Mouse (Mus musculus): ENCODE measurements at regions not wholly inside any gene's neighbourhood (a gene's known extent, or its start where the extent isn't known, plus 50 kb on each side); places are given as distances from the start of the nearest gene placed in this dataset.

DNA sequence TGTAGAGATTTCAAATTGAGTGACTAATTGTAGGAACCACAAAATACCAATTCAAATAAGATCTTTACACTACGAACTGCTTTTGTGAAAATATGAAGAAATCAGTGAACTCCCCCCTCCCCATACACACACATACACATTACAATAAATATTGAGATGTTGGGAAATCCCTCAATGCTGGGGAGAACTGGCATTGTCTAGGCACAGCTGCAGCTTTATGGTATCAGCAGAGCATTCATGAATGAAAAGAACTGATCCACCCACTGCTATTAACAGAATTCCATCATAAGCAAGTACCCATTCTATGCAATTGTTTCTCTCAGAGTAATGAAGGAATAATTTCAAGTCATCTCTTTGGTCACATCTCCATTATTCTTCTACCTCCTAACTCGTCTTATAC, 79.1 kb upstream of the Pard3b start:
- no peak overlapping the region for H3K27ac ChIP-seq (ENCODE audit: low read depth)
- ATAC-seq (no peak), DNase-seq (no peak)
- no peak overlapping the region for H3K9ac ChIP-seq (replicated peaks)
- no peak overlapping the region for H3K4me3 ChIP-seq (ENCODE audit: low read depth, low read length)
- H3K4me1 ChIP-seq (ENCODE audit: insufficient read depth): no peaks in the 10 kb centered on the region
- H3K4me2 ChIP-seq (ENCODE audit: low read depth, low read length): no peak overlapping the region
- WGBS (ENCODE audit: insufficient replicate concordance): 73% methylated on average over 2 of the region's 2 CpGs
- H3K36me3 ChIP-seq (replicated peaks; ENCODE audit: insufficient read depth, low read length): no peaks in the 10 kb centered on the region
- no peak for TF ChIP-seq CTCF (IDR thresholded peaks at IDR 0.05; ENCODE audit: low read depth)
- TF ChIP-seq EP300 (IDR thresholded peaks at IDR 0.05; ENCODE audit: low read depth): no peak
- H3K27me3 ChIP-seq (ENCODE audit: insufficient read depth, low read length): no peaks in the 10 kb centered on the region
- no peaks in the 10 kb centered on the region for H3K9me3 ChIP-seq (ENCODE audit: low read length)

DNA sequence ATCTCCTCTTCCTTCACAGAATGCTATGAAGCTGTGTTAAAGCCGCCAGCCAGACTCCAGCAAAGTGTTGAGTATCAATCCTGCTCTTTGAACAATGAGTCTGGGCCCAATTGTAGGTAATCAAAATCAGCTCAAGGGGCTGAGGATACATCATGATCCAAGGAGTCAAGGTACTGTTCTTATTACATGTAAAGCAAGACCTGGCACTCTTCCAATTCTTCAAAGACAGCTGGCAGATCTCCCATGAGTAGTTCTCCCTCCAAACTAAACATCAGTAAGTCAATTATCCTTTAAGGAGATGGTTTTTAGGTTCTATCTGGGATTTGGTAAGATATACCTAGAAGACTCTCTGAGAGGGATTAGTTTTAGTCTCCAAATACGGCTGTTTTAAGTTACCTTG, 76.5 kb upstream of the Pard3b start:
- no peak overlapping the region for H3K4me3 ChIP-seq (ENCODE audit: low read depth, low read length)
- no peak overlapping the region for H3K27ac ChIP-seq (ENCODE audit: low read depth)
- H3K4me1 ChIP-seq (ENCODE audit: insufficient read depth): no peaks in the 10 kb centered on the region
- 70% methylated on average over 2 of the region's 2 CpGs for WGBS (ENCODE audit: insufficient replicate concordance)
- no peaks in the 10 kb centered on the region for H3K27me3 ChIP-seq (ENCODE audit: insufficient read depth, low read length)
- TF ChIP-seq CTCF (IDR thresholded peaks at IDR 0.05; ENCODE audit: low read depth): no peak
- no peak for TF ChIP-seq EP300 (IDR thresholded peaks at IDR 0.05; ENCODE audit: low read depth)
- ATAC-seq: no peak
- no peaks in the 10 kb centered on the region for H3K9me3 ChIP-seq (ENCODE audit: low read length)
- DNase-seq: no peak
- no peak overlapping the region for H3K4me2 ChIP-seq (ENCODE audit: low read depth, low read length)
- no peak overlapping the region for H3K9ac ChIP-seq (replicated peaks)
- no peaks in the 10 kb centered on the region for H3K36me3 ChIP-seq (replicated peaks; ENCODE audit: insufficient read depth, low read length)

DNA sequence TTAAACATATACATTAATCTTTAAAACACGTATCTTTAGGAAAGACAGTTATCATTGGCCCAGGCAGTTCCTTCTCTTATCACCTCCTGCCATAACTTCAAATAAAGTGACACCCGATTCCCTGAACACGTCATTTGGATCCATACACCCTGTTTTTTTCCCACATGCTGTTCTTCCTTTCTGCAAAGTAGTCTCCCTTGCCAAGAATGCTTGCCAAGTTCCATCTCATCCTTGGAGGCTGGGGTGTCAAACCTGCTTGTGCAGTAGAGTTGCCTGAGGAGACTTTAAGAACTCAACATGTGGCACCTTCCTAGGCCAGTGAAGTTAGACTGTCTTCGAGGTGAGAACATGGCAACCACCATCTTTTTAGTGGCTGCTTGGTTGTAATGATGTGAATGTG, 73.2 kb upstream of the Pard3b start:
- no peaks in the 10 kb centered on the region for H3K36me3 ChIP-seq (replicated peaks; ENCODE audit: insufficient read depth, low read length)
- DNase-seq (no peak), ATAC-seq (no peak)
- H3K4me3 ChIP-seq (ENCODE audit: low read depth, low read length): no peak overlapping the region
- no peak overlapping the region for H3K27ac ChIP-seq (ENCODE audit: low read depth)
- no peak overlapping the region for H3K4me2 ChIP-seq (ENCODE audit: low read depth, low read length)
- TF ChIP-seq CTCF (IDR thresholded peaks at IDR 0.05; ENCODE audit: low read depth) (no peak), EP300 (IDR thresholded peaks at IDR 0.05; ENCODE audit: low read depth) (no peak)
- 69% methylated on average over 4 of the region's 4 CpGs for WGBS (ENCODE audit: insufficient replicate concordance)
- H3K4me1 ChIP-seq (ENCODE audit: insufficient read depth): no peaks in the 10 kb centered on the region
- no peaks in the 10 kb centered on the region for H3K9me3 ChIP-seq (ENCODE audit: low read length)
- H3K27me3 ChIP-seq (ENCODE audit: insufficient read depth, low read length): no peaks in the 10 kb centered on the region
- no peak overlapping the region for H3K9ac ChIP-seq (replicated peaks)

DNA sequence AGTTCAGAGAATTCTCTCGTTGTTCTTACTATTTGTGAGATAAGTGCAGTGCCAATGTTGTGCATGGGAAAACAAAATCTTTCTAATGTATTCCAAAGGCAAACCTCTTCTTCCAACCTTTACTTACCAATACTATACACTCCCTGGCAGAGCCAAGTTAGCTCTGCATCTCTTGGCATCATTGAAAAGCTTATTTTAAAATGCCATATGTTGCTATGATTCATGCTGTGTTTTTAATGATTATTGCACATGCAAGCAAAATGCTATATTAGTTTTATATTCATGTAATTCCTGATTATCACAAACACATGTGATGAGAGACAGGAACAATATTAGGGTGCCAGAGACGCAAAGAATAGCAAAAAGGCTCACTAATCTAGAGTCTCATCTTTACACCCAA, 64.3 kb upstream of the Pard3b start:
- H3K9ac ChIP-seq (replicated peaks): no peak overlapping the region
- no peak overlapping the region for H3K27ac ChIP-seq (ENCODE audit: low read depth)
- H3K27me3 ChIP-seq (ENCODE audit: insufficient read depth, low read length): no peaks in the 10 kb centered on the region
- H3K4me2 ChIP-seq (ENCODE audit: low read depth, low read length): no peak overlapping the region
- H3K4me1 ChIP-seq (ENCODE audit: insufficient read depth): no peaks in the 10 kb centered on the region
- 70% methylated on average over 2 of the region's 2 CpGs for WGBS (ENCODE audit: insufficient replicate concordance)
- H3K36me3 ChIP-seq (replicated peaks; ENCODE audit: insufficient read depth, low read length): no peaks in the 10 kb centered on the region
- ATAC-seq (no peak), DNase-seq (no peak)
- TF ChIP-seq EP300 (IDR thresholded peaks at IDR 0.05; ENCODE audit: low read depth) (no peak), CTCF (IDR thresholded peaks at IDR 0.05; ENCODE audit: low read depth) (no peak)
- H3K4me3 ChIP-seq (ENCODE audit: low read depth, low read length): no peak overlapping the region
- H3K9me3 ChIP-seq (ENCODE audit: low read length): no peaks in the 10 kb centered on the region

DNA sequence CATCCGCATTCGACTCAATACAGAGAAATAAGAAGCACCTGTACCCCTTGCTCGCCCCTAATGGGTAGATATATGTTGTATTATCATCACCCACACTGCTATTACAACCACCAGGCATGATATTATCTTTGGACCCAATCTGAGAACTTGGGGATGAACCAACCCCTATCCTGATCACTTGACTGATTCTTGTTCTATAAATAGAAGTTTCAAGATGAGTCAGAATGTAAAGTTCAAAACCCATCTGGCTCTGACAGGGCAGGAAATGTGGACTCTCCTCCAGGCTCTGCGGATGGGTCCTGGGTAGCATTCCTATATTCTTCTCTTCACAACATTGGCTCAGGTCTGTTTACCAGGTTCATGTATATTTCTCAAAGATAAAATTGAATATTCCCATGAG, 61.9 kb upstream of the Pard3b start:
- DNase-seq: no peak
- H3K27ac ChIP-seq (ENCODE audit: low read depth): no peak overlapping the region
- TF ChIP-seq EP300 (IDR thresholded peaks at IDR 0.05; ENCODE audit: low read depth) (no peak), CTCF (IDR thresholded peaks at IDR 0.05; ENCODE audit: low read depth) (no peak)
- H3K4me1 ChIP-seq (ENCODE audit: insufficient read depth): no peaks in the 10 kb centered on the region
- WGBS (ENCODE audit: insufficient replicate concordance): 78% methylated on average over 4 of the region's 4 CpGs
- H3K4me3 ChIP-seq (ENCODE audit: low read depth, low read length): no peak overlapping the region
- no peak for ATAC-seq
- H3K4me2 ChIP-seq (ENCODE audit: low read depth, low read length): no peak overlapping the region
- H3K36me3 ChIP-seq (replicated peaks; ENCODE audit: insufficient read depth, low read length): no peaks in the 10 kb centered on the region
- H3K9me3 ChIP-seq (ENCODE audit: low read length): no peaks in the 10 kb centered on the region
- no peaks in the 10 kb centered on the region for H3K27me3 ChIP-seq (ENCODE audit: insufficient read depth, low read length)
- no peak overlapping the region for H3K9ac ChIP-seq (replicated peaks)

DNA sequence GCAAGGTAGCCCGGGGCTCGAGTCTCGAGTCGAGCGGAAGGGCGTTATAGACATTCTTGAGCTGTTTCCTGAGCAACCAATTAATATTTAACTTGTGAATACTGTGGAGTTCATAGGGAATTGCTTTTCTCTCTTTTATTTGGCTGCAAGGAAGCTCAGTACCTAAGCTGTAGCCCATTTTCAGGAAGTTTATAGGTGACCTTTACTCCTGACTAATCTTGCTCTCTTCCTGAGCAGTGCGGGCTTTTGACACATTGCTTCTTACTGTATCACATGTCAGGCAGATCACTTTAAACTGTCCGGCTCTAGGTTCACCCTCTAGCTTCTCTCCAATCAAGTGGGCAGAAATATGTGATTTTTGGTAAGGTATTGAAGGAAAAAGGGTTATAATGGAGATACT, 51.4 kb upstream of the Pard3b start:
- Histone ChIP-seq H3K4me3 (ENCODE audit: low read depth, low read length) (no peak overlapping the region), H3K4me2 (ENCODE audit: low read depth, low read length) (no peak overlapping the region), H3K36me3 (replicated peaks; ENCODE audit: insufficient read depth, low read length) (no peaks in the 10 kb centered on the region), H3K27me3 (ENCODE audit: insufficient read depth, low read length) (no peaks in the 10 kb centered on the region), H3K9me3 (ENCODE audit: low read length) (no peaks in the 10 kb centered on the region), H3K9ac (replicated peaks) (no peak overlapping the region), H3K4me1 (ENCODE audit: insufficient read depth) (no peaks in the 10 kb centered on the region), H3K27ac (ENCODE audit: low read depth) (no peak overlapping the region)
- 88% methylated on average over 8 of the region's 8 CpGs for WGBS (ENCODE audit: insufficient replicate concordance)
- no peak for TF ChIP-seq CTCF (IDR thresholded peaks at IDR 0.05; ENCODE audit: low read depth)
- TF ChIP-seq EP300 (IDR thresholded peaks at IDR 0.05; ENCODE audit: low read depth): no peak
- no peak for DNase-seq
- no peak for ATAC-seq
